Mouse (Mus musculus) fibroblast of lung, adult 2 months (primary cell): Measurements from ENCODE around the gene Srp68.
"Not testable (repeated sequence)": the region's sequence is repeated elsewhere in the genome, so short reads cannot be mapped to it uniquely, and the experiment has no call there.

Source experiments
- DNase-seq: peaks from one replicate; pipeline ENCODE4 v3.0.0-alpha.2; 2011; ENCODE audit warnings: low read depth

Gene Srp68

DNA sequence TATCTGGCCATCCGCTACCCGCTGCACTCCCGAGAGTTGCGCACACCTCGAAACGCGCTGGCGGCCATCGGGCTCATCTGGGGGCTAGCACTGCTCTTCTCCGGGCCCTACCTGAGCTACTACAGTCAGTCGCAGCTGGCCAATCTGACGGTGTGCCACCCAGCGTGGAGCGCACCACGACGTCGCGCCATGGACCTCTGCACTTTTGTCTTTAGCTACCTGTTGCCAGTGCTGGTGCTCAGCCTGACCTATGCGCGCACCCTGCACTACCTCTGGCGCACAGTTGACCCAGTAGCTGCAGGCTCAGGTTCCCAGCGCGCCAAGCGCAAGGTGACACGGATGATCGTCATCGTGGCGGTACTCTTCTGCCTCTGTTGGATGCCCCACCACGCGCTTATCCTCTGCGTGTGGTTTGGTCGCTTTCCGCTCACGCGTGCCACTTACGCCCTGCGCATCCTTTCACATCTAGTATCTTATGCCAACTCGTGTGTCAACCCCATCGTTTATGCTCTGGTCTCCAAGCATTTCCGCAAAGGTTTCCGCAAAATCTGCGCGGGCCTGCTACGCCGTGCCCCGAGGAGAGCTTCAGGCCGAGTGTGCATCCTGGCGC lies 9.0 kb upstream of the Srp68 start:
- DNase-seq = no peak

DNA sequence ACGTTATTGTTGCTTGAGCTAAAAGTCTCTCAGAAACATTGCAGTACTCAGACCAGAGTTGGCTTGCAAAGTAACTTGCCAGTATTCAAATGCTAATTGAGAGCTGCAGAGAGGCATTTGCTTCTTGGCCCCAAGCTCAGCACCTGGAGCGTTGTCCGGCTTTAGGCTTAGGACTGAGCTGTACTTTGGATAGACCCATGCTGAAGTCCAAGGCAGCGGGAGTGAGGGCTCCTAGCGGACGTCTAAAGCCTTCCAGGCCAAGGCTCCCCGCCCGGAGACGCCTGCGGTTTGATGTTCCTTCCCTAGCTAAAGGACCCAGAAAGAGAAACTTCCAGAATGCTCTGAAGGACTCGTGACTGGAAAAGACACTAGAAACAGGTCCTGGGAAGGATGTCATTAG lies 8.1 kb upstream of the Srp68 start:
- DNase-seq = no peak

DNA sequence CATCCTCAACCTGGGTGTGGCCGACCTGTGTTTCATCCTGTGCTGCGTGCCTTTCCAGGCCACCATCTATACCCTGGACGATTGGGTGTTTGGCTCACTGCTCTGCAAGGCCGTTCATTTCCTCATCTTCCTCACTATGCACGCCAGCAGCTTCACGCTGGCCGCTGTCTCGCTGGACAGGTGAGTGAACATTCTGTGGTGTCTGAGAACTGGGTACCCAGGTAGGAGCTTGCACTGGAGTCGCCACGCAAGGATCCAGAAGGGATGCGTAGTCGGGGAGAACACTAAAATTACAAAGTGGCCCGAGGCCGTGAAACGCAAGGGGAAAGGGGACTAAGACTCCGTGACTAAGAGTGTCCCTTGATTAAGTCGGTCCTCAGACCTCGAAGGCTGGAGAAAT lies 7.7 kb upstream of the Srp68 start:
- no peak for DNase-seq

DNA sequence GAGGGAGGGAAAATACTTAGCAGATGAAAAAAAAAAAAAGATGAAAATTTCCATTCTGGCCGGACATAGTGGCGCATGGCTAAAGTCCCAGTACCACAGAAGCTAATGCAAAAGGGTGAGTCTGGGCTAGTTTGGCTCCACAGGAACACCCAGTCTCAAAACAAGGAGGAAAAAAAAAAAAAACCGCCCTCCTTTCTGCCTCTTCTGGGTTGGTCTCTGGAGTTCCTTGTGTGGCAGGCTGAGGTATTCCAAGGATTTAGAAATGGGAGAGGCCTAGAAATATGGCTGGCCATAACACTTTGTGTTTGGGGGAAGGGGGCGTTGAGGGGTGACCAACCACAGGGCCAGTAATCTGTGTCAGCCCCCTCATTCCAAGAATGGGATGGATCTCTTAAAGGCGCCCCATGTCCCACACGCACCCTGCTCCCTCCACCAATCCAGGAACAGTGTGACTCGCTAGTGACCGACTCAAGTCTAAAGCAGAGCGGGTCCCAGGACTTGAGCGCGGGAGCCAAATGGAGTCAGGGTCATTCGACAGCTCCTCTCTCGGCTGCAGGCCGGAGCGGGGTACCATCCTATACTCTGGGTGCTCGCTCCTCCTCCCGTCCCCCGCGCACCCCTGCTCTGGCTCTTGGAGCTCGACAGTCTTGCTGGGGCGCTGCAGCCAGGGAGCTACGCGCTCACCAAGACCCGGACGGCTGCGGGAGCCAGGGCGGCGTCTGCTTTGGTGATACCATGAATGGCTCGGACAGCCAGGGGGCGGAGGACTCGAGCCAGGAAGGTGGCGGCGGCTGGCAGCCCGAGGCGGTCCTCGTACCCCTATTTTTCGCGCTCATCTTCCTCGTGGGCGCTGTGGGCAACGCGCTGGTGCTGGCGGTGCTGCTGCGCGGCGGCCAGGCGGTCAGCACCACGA lies 7.0 kb upstream of the Srp68 start, which contains the start of gene Galr2:
Gene Galr2 (plus strand): TSS at position 189 of the 913 bp plus-strand sequence.
- DNase-seq = no peak

DNA sequence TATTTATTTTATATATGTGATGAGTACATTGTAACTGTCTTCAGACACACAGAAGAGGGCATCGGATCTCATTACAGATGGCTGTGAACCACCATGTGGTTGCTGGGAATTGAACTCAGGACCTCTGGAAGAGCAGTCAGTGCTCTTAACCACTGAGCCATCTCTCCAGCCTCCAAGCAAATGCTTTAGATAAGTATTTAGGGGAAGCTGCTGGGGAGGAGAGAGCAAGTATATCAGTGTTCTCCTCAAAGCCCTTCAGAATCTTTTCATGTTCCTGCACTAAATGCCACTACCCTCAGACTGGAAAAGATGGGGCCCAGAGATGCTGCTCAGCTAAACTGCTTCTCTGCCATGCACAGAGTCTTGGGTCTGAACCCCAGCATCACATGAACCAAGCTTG lies 3.2 kb upstream of the Srp68 start:
- not testable (repeated sequence) for DNase-seq

DNA sequence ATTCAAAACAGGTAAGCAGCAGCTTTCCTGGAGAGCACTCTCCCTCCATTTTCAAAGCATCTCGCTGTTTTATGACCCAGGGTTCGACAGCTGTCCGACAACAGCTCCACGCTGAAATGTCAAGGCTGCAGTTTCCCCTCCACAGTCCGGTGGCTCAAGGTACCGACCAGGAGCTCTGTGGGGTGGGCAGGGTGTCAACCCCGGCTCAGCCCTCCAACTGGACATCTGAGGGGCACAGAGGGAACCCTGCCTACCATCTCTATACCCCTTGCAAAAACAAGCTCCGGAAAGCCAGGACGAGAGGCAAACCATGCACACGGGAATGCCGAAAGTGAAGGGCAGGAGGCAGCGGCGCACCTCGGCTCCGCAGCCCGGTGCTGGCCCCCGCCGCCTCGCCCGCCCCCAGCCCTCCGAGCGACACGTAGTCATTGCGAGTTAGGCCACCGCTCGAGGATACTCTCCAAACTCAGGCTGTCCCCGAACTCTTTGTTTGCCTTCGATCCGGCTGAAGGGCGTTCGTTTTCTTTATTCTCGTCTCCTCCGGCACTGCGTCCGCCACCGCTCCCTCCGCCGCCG lies 460 bp downstream of the Srp68 start:
- no peak for DNase-seq

DNA sequence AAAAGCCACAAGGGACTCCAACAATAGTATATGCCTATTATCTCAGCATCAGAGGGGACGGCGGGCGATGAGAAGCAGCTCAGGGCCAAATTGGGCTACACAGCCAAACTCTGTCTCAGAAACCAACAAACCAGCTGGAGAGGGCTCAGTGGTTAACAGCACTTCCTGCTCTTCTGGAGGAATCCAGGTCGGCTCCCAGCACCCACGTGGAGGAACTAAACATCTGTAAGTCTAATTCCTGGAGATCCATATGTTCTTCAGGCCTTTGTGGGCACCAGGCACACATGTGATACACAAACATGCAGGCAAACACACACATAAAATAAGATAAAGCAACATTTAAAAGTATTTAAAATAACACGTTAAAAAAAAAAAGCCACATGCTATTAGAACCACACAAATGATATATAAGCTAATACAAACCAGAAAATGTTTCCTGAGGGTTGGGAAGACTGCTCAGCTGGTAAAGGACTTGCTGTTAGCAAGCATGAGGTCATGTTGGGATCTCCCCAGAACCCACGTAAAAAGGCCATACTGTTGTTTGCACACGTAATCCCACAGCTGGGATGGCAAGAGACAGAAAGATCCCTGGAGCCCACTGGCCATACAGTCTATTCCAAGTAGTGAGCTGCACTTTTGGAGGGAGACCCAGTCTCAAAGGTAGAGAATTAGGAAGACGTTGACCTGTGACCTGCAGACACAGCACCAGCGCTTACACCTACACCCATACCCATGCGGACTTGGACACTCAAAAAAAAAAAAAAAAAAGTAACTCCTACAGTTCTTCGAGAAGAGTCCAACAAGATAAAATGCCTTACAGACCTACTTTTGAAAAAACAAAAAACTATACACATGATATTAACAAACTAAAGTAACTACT lies 1.2 kb downstream of the Srp68 start:
- DNase-seq = no peak

DNA sequence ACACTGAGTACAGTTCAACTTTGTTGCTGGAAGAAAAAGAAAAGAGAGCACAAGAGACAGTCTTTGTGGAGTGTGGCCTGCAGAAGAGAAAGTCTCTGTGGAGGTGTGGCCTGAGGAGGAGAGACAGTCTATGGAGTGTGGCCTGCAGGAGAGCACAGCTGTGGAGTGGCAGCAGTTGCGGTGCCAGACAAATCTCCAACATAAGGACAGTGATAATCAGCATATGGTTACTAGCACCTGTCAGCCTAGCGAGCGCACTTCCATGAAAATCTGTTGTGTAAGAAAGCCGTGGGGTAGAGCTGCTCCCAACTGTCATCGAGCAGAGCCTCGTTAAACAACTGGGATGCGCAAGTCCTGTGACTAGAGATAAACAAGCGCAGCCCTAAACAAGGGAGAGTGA lies 4.5 kb downstream of the Srp68 start:
- DNase-seq = no peak

DNA sequence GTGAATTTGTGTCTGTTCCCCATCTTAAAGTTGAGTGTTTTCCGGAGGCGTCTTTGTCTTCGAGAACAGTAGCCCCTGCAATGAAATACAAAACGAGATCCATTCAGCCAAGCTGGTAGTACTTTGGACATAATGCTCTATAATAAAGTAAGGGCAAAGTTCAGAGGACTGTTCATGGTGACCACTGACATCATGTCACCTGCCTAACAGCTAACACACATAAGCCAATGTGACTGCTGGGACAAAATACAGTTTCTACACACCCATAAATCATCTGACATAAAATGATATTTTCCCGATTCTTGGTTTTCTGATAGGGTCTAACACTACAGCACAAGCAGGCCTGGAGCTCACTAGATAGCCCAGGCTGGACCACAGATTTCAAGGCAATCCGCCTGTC lies 5.7 kb downstream of the Srp68 start:
- DNase-seq = no peak

DNA sequence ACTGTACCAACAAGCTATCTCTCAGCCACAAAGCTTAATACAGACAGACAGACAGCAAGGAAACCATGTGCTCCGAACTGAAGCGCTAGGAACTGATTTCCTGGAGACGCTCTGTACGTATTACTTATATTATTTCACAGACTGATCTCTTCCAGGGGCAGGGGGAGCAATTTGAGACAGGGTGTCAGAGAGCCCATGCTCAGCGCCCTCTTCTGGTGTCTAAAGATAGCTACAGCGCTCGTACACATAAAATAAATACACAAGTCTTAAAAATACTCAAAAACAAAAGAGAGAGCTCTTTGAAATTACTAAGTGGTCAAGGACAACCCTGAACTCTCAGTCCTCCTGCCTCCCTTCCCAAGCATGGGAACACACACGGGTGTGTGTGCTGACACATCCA lies 6.4 kb downstream of the Srp68 start:
- DNase-seq = no peak

DNA sequence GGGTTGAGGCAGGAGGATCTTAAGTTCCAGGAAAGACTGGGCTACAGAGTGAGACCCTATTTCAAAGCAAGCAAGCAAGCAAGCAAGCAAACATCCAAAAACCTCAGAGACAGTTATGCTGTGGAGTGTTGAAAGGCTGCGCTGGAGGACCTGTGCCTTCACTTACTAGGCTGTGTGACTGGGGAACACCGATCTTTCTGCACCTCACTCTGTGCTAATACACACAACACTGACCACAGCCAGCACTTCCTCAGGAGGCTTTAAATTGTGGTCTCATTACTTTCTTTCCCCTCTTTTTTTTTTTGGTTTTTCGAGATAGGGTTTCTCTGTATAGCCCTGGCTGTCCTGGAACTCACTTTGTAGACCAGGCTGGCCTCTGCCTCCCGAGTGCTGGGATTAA lies 8.2 kb downstream of the Srp68 start:
- DNase-seq = no peak

DNA sequence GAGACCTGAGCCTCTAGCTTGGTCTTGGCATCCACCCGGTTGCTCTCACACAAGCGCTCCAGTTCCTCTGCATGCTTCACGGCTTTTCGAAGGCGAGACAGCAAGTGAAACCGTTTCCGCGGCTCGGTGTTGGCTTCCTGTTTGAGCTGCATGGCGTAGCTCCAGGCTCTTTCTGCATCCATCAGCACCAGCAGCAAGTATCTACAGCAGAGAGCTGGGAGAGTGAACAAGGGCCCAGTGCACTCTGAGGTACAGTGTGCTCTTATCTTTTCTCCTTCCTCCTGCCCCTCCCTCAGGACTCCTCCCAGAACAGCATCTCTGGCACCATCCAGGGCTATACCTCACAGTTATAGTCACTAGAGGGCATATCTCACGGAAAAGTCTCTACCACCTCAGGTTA lies 8.7 kb downstream of the Srp68 start:
- DNase-seq = no peak

DNA sequence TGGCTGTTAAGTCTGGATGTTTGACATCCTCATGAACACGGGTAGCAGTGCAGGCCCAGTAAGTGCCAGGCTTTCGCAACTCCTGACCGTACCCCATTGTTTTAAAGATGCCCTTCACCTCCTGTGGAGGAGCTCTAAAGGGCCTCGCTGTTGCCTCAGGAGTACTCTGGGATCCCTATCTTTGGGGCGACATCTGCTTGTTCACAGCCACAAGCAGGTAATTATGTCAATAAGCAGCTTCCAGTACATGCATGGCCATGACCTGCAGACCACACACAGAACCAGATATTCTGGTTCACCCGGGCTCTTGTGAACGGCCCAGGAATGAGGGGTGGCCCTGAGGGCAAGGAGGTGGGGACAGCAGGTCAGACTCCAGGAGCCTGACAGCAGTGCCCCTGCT lies 13.8 kb downstream of the Srp68 start:
- no peak for DNase-seq

DNA sequence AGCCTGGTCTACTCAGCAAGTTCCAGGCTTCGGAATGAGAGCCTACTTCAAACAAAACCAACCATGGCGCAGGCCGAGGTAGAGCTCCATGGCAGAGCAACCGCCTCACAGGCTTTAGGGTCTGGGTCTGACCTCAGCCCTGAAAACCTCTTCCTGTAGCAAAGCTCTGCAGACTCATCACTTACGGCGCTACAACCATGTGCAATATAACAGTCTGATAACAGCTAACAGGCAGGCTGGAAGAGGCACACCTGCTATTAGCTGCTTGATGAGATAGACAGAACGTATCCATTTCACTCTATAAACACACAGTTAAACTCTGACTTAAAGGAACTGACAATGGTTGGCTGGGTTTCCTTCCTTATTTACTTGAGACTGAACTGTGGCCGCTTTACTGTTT lies 14.6 kb downstream of the Srp68 start:
- no peak for DNase-seq

DNA sequence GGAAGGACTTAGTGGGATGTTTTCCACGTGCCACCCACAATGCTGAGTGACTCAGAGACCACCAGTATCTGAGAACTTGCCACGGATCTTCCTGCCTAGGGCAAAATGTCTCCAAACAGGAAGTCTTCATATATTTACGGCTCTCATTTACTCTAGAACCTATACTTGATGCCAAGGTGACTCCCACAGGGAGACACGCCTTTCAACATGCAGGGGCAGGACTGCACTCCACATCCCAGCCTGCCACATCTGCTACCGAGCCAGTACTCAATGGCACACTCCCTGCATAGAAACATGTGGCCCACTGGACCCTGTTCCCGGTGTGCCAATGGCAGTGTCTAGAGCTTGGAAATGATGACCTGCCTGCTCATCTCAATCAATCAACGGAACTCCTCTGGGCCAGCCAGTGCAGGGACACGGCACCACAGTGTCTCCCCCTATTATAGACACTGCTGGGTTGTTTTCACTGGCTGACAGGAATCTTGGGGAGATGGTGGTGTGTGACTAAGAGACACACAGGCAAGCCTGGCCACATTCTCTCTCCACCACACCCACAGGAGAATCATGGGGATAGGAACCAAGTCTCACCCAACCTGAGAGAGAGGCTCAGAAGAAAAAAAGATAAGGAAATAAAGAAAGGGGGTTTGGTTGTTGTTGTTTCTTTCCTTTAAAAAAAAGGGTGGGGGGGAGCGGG lies 17.9 kb downstream of the Srp68 start:
- no peak for DNase-seq

DNA sequence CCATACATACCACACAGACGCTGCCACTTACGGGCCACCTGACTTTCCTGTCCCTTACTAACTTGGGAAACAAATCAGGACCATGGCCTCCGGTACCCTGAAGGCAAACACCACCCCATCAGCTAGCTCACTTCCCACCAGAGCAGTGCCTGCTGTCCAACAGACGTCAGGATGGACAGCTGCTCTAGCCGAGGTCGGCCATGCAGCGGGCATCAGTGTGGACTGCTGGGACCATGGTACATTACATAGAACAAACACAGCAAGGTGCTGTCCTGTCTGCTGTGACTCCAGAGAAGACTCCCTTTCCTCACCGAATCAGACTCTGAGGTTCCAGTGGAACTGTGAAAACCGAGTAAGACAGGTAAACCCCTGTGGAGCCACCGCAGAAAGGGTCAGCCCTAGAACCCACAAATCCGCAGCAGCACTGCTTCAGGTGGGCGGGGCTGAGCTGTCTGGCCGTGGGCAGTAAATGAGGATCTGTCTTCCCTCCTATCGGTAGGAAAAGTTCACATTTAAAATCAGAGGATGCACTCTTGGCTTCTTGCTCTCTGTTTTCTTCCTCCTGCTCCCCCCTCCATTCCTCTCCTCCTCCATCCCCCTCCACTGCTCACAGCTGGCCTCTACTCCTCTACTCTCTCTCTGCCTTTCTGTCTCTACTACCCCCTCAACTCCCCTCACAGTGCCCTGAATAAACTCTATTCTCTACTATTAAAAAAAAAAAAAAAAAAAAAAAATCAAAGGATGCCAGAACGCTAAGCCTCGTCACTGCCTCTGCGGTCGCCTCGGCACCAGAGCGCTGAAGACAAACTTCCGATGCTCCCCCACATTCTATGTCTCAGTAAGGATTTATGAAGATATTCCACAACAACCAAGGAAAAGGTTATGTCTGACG lies 18.7 kb downstream of the Srp68 start:
- no peak for DNase-seq

DNA sequence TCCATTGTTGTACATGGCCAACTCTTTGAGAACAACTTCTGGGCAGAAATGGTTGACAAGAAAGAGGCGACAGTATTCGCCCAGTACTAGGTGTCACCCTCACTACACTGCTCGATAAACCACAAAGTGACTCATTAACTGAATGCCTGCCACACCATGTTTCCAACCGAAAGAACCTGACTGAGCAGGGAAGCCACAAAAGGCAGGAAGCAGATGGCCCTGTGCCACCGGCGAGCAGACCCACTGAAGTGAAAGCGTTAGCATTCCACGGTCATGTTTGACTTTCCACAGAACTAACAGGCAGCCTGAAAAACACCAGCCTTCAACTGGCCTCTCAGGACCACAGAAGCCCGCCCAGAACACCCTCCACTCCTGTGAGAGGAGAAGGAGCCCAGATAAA lies 19.4 kb downstream of the Srp68 start:
- peak; percentile 24 for DNase-seq

DNA sequence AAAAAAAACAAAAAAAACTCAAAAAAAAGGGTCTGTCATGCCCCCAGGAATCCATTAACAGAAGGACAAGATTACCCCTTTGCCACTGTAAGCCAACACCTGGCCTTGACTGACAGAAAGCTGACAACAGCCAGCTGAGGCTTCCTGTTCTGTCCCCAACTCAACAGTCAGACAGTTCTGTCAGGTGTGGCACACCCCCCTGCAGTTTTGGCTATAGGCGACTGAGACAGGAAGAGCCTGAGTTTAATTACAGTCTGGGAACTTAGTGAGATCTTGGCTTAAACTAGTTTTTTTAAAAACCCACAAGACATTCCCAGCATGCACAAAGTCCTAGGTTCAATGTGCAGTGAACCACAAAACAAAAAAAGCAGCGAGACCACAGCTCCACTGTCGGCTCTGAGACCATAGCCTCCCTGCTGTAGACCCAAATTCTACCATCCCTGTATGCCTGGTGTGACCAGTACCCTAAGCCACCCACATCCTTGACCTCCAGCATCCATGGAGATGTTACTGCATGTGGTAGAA lies 20.9 kb downstream of the Srp68 start:
- no peak for DNase-seq

DNA sequence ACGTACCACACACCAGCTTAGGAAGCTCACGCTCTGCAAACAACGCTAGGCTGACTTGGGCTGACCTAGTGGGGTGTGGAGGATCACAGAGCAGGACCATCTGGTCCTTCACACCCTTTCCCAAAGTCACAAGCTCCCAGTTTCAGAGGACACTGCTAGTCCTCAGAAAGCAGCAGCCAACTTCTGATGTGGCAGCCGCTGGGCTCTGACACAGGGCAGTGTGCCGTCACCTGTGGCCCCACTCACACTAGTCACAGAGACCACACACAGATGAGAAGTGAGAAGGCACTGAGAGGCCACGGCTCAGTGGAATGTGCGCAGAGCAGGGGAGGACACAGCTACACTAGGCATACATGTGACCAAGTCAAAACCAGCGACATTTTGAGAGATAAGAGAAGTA lies 23.1 kb downstream of the Srp68 start:
- no peak for DNase-seq

DNA sequence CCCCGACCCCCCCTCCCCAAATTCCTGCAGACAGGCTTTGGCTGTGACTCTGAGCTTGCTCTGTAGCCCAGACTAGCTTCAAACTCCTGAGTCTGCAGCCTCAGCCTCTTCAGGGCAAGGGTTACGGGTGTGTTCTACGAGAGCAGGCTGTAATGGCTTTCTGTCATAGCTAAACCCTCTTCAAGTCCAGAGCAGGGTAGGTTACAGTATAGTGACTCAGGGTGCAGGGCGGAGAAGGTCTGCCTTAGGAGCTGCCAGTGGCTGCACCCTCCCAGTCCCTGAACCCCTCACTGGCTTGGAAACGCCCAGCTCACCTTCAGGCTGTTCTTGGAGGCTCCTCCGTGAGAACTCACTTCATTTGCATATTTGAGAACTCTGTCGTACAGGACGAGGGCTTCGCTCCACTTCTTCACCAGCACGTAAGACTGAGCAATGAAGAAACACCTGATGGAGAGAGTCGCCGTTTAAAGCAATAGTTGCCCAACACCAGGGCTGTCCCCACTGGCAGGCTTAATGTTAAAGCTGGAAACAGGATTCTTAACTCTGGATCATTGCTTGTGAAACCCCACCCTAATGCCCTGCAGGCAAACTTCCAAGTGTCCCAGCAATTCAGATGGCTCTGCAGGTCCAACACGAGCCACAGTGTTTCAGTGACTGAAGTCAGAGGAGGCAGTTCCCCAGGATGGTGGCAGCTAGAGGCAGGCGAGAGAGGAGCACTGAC lies 26.4 kb downstream of the Srp68 start:
- DNase-seq = no peak
